Mouse (Mus musculus): ENCODE data around the gene Rps6ka4. TPM values are rescaled to one million over a fixed set of nuclear protein-coding genes. Genes with fewer than 3 reads are reported as not detected.
A peak's percentile ranks its signal among the peaks of the same experiment; 100 is the strongest.

Gene Rps6ka4
- polyA plus RNA-seq (2012; ENCODE audit: insufficient read depth, insufficient read length, low replicate concordance, missing spikeins) = not detected in 2 replicates

DNA sequence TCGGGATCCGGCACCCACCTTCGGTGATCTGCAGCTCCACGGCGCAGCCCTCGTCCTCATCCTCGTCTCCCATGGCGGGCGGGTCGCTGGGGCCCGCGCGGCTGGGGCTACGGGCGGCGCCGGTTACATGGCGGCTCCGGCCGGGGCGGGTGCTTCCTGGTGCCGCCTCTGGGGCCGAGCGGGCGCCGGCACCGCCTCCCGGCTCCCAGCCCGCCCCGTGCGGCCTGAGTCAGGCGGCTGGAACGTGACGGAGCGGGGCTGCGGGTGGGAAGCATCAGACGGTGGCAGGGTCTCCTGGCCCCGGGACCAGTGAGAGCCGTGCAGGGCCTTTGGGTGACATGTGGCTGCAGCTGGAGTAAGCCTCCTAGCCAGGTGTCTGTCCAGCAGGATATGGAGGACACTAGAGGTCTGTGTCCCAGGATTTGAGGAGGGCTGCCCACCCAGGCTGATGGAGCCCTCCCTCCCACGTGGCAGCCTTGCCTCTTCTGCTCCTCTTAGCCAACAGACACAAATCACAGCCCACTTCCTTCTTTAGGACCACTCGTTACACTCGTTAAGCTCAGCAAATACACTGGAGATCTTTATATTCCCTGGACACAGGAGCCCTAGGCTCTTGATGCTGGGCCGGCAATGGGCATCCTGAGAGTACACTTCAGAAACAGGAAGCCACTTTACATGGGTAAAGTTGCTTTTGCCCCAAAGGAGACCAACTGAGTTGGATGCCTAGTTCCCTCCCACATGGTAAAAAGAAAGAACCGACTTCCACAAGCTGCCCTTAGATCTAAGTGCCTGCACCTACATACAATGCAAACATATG is at the start of gene Rps6ka4:
TSS of gene Rps6ka4 (minus strand) at position 162 of the 817 bp plus-strand sequence.
- TF ChIP-seq POLR2A (IDR thresholded peaks at IDR 0.05; ENCODE audit: insufficient read depth, low read depth, low read length) = peak; percentile 62
- no peak for TF ChIP-seq CTCF (IDR thresholded peaks at IDR 0.05; ENCODE audit: insufficient read depth, low read depth, low read length)
- Histone ChIP-seq H3K4me3 (ENCODE audit: insufficient read depth, low read depth, low read length) (peak within 1 kb of the TSS; percentile 56), H3K4me1 (ENCODE audit: control insufficient read depth, insufficient read depth, low read length) (peaks cover 18% of the 10 kb centered on the region), H3K27ac (ENCODE audit: insufficient read depth, low read depth, low read length) (peak within 1 kb of the TSS; percentile 52; the same call in 1 of the 2 replicates)
- 2% methylated on average over 44 of the region's 44 CpGs for WGBS

DNA sequence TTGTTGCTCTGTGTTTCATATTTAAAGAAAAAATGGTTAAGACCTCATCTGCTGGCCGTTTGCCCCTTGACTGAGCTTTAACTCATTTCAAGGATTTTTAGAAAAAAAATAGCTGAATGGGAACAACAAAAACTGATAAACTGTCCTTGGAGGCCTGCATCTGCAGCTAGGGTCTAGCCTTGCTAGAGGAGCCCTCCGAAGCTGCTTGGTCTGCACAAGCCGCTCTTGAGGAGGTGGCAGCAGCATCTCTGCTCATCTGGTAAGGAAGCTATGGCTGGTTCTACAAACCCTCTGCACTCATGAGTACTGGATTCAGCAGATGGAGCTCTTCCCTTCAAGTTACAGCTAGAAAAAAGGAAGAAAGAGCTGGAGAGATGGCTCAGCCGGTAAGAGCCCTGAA is 37.5 kb upstream of the Rps6ka4 start:
- no peak overlapping the region for H3K4me3 ChIP-seq (ENCODE audit: insufficient read depth, low read depth, low read length)
- TF ChIP-seq POLR2A (IDR thresholded peaks at IDR 0.05; ENCODE audit: insufficient read depth, low read depth, low read length) (no peak), CTCF (IDR thresholded peaks at IDR 0.05; ENCODE audit: insufficient read depth, low read depth, low read length) (no peak)
- no peak overlapping the region for H3K27ac ChIP-seq (ENCODE audit: insufficient read depth, low read depth, low read length)
- WGBS = 84% methylated on average over 4 of the region's 4 CpGs
- H3K4me1 ChIP-seq (ENCODE audit: control insufficient read depth, insufficient read depth, low read length) = no peaks in the 10 kb centered on the region

GRCm38 (mm10) chr19:6876799-6877198 is 36.4 kb upstream of the Rps6ka4 start:
- Histone ChIP-seq H3K4me1 (ENCODE audit: control insufficient read depth, insufficient read depth, low read length) (no peaks in the 10 kb centered on the region), H3K4me3 (ENCODE audit: insufficient read depth, low read depth, low read length) (no peak overlapping the region), H3K27ac (ENCODE audit: insufficient read depth, low read depth, low read length) (no peak overlapping the region)
- no peak for TF ChIP-seq POLR2A (IDR thresholded peaks at IDR 0.05; ENCODE audit: insufficient read depth, low read depth, low read length)
- TF ChIP-seq CTCF (IDR thresholded peaks at IDR 0.05; ENCODE audit: insufficient read depth, low read depth, low read length) = no peak

GRCm38 (mm10) chr19:6875834-6876233 is 35.4 kb upstream of the Rps6ka4 start:
- no peak overlapping the region for H3K27ac ChIP-seq (ENCODE audit: insufficient read depth, low read depth, low read length)
- no peaks in the 10 kb centered on the region for H3K4me1 ChIP-seq (ENCODE audit: control insufficient read depth, insufficient read depth, low read length)
- TF ChIP-seq CTCF (IDR thresholded peaks at IDR 0.05; ENCODE audit: insufficient read depth, low read depth, low read length) (no peak), POLR2A (IDR thresholded peaks at IDR 0.05; ENCODE audit: insufficient read depth, low read depth, low read length) (no peak)
- no peak overlapping the region for H3K4me3 ChIP-seq (ENCODE audit: insufficient read depth, low read depth, low read length)
- 84% methylated on average over 6 of the region's 6 CpGs for WGBS

DNA sequence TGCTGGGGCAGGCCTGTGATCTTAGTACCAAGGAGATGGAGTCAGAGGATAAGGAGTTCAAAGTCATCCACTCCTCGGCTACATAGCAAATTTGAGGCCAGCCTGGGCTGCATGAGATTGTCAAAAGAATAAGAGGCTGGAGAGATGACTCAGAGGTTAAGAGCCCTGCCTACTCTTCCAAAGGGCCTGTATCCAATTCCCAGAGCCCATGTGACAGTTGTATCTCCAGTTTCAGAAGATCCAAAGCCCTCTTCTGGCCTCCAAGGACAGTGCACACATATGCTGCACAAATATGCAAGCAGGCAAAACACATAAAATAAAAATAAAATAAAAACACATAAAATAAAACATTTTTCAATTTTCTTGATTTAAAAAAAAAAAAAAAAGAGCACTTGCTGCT is 33.8 kb upstream of the Rps6ka4 start:
- 83% methylated on average over 1 of the region's 1 CpGs for WGBS
- H3K4me3 ChIP-seq (ENCODE audit: insufficient read depth, low read depth, low read length) = no peak overlapping the region
- H3K4me1 ChIP-seq (ENCODE audit: control insufficient read depth, insufficient read depth, low read length) = no peaks in the 10 kb centered on the region
- TF ChIP-seq CTCF (IDR thresholded peaks at IDR 0.05; ENCODE audit: insufficient read depth, low read depth, low read length) (no peak), POLR2A (IDR thresholded peaks at IDR 0.05; ENCODE audit: insufficient read depth, low read depth, low read length) (no peak)
- H3K27ac ChIP-seq (ENCODE audit: insufficient read depth, low read depth, low read length) = no peak overlapping the region

DNA sequence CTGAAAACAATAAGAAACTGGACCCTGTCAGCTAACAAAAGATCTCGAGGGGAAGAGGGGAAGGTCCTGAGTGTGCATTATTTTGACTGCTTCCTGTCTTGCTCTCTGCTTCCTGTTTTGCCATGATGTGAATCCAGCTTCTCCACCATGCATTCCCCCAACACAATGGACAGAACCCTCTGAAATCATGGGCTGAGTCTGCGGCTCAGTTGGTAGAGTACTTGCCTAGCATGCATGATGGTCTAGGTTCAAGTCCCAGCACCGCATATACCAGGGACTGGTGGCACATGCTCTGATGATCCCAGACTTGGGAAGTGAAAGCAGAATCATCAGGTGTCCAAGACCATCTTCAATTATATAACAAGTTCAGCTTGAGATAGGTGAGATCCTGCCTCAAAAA is 32.3 kb upstream of the Rps6ka4 start:
- no peaks in the 10 kb centered on the region for H3K4me1 ChIP-seq (ENCODE audit: control insufficient read depth, insufficient read depth, low read length)
- H3K27ac ChIP-seq (ENCODE audit: insufficient read depth, low read depth, low read length) = no peak overlapping the region
- no peak for TF ChIP-seq CTCF (IDR thresholded peaks at IDR 0.05; ENCODE audit: insufficient read depth, low read depth, low read length)
- TF ChIP-seq POLR2A (IDR thresholded peaks at IDR 0.05; ENCODE audit: insufficient read depth, low read depth, low read length) = no peak
- no peak overlapping the region for H3K4me3 ChIP-seq (ENCODE audit: insufficient read depth, low read depth, low read length)
- WGBS = 71% methylated on average over 3 of the region's 3 CpGs

- H3K4me1 ChIP-seq (ENCODE audit: control insufficient read depth, insufficient read depth, low read length) = no peaks in the 10 kb centered on the region
- TF ChIP-seq POLR2A (IDR thresholded peaks at IDR 0.05; ENCODE audit: insufficient read depth, low read depth, low read length) (no peak), CTCF (IDR thresholded peaks at IDR 0.05; ENCODE audit: insufficient read depth, low read depth, low read length) (no peak)
- no peak overlapping the region for H3K27ac ChIP-seq (ENCODE audit: insufficient read depth, low read depth, low read length)
- no peak overlapping the region for H3K4me3 ChIP-seq (ENCODE audit: insufficient read depth, low read depth, low read length)
- 68% methylated on average over 5 of the region's 5 CpGs for WGBS
Measured at GRCm38 (mm10) chr19:6871574-6872271, 31.3 kb upstream of the Rps6ka4 start.

DNA sequence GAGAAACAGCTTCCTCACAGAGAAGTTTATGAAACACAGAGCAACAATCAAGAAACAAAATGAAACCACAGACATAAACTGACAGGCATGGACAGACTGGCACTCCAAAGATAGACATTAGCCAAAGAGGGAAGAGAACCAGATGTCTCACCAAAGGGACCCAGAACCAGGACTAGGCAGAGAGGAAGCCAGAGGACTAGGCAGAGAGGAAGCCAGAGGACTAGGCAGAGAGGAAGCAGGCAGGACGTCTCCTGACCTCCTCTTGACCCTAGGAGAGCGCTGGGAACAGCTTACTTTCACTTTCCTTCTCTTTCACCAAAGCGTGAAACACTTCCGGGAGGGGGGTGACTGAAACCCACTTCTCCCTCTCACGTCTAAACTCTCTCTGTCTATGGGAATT is 28.9 kb upstream of the Rps6ka4 start:
- 12% methylated on average over 5 of the region's 5 CpGs for WGBS
- no peaks in the 10 kb centered on the region for H3K4me1 ChIP-seq (ENCODE audit: control insufficient read depth, insufficient read depth, low read length)
- no peak overlapping the region for H3K27ac ChIP-seq (ENCODE audit: insufficient read depth, low read depth, low read length)
- TF ChIP-seq POLR2A (IDR thresholded peaks at IDR 0.05; ENCODE audit: insufficient read depth, low read depth, low read length) = no peak
- no peak for TF ChIP-seq CTCF (IDR thresholded peaks at IDR 0.05; ENCODE audit: insufficient read depth, low read depth, low read length)
- H3K4me3 ChIP-seq (ENCODE audit: insufficient read depth, low read depth, low read length) = no peak overlapping the region; the same call in 1 of the 2 replicates

DNA sequence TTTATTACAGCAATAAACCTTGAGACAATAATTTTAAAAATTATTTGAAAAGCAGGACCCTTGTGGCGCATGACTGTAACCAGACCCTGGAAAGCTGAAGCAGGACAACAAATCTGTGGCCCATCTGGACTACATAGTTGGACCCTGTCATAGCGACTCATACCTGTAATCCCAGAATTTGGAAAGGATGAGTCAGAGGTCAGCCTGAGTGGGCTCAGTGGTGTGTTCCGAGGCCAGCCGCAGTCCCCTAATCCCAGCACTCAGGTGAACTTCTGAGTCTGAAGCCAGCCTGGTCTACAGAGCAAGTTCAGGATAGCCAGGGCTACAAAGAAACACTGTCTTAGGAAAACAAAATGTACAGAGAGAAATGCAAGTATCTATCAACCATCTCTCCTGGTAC is 21.0 kb upstream of the Rps6ka4 start:
- TF ChIP-seq POLR2A (IDR thresholded peaks at IDR 0.05; ENCODE audit: insufficient read depth, low read depth, low read length) (no peak), CTCF (IDR thresholded peaks at IDR 0.05; ENCODE audit: insufficient read depth, low read depth, low read length) (no peak)
- WGBS = 96% methylated on average over 4 of the region's 4 CpGs
- H3K27ac ChIP-seq (ENCODE audit: insufficient read depth, low read depth, low read length) = no peak overlapping the region
- no peaks in the 10 kb centered on the region for H3K4me1 ChIP-seq (ENCODE audit: control insufficient read depth, insufficient read depth, low read length)
- no peak overlapping the region for H3K4me3 ChIP-seq (ENCODE audit: insufficient read depth, low read depth, low read length)

Data from olfactory bulb, adult 2 months (tissue).